In genomic region chr8:114351643-114352427, GRCm38 (mm10) we compare ENCODE assay signal across 8 mouse cellular contexts.
DNase-seq lines count a peak whose midpoint lies in the region; ATAC-seq lines count a peak whose summit lies in the region.

No protein-coding gene starts in this region.

- ATAC-seq in hindbrain, embryonic 12.5 days (ENCODE audit: low FRiP score), result no peak
- ATAC-seq in embryonic facial prominence, embryonic 13.5 days (ENCODE audit: insufficient number of reproducible peaks, insufficient read depth, low FRiP score, low TSS enrichment, low read depth), result no peak

- no peak for DNase-seq in hindbrain, embryonic 10.5 days (ENCODE audit: low spot score)
- DNase-seq in CD4-positive helper T cell, adult 2 months (ENCODE audit: low read depth, low spot score), result peak; percentile 55
- peak; percentile 38 to 85 for DNase-seq in left cerebral cortex, postnatal 25 days (ENCODE audit: low spot score in 2 of 2)
- no peak for DNase-seq in Muller cell, postnatal 12 days (ENCODE audit: inconsistent ontology term)
- no peak for DNase-seq in urinary bladder, postnatal 14 days (ENCODE audit: low spot score)
- DNase-seq in adrenal gland, postnatal 4 days (ENCODE audit: low spot score in 2 of 2), result no peak

- no peak overlapping the region for H3K9ac ChIP-seq in hindbrain, embryonic 12.5 days
- no peak overlapping the region for H3K9ac ChIP-seq in embryonic facial prominence, embryonic 13.5 days

- H3K27ac ChIP-seq in hindbrain, embryonic 10.5 days, result 0 out of 2 replicates have a peak overlapping the region, but pooled peaks have one; percentile 45
- H3K27ac ChIP-seq in hindbrain, embryonic 12.5 days, result no peak overlapping the region
- H3K27ac ChIP-seq in embryonic facial prominence, embryonic 13.5 days, result no peak overlapping the region

- no peak overlapping the region for H3K4me3 ChIP-seq in hindbrain, embryonic 10.5 days
- no peak overlapping the region for H3K4me3 ChIP-seq in hindbrain, embryonic 12.5 days
- peak overlapping the region; percentile 3; the same call in 1 of the 2 replicates for H3K4me3 ChIP-seq in embryonic facial prominence, embryonic 13.5 days

- 66% methylated on average over 14 of the region's 14 CpGs for WGBS in hindbrain, embryonic 10.5 days
- WGBS in hindbrain, embryonic 12.5 days, result 62% methylated on average over 14 of the region's 14 CpGs
- WGBS in embryonic facial prominence, embryonic 13.5 days, result 46% methylated on average over 14 of the region's 14 CpGs

- H3K9me3 ChIP-seq in hindbrain, embryonic 10.5 days, result no peaks in the 10 kb centered on the region
- H3K9me3 ChIP-seq in hindbrain, embryonic 12.5 days (replicated peaks), result no peaks in the 10 kb centered on the region
- no peaks in the 10 kb centered on the region for H3K9me3 ChIP-seq in embryonic facial prominence, embryonic 13.5 days

- H3K4me1 ChIP-seq in hindbrain, embryonic 10.5 days (replicated peaks), result peaks cover 9% of the 10 kb centered on the region; the same call in 1 of the 2 replicates
- H3K4me1 ChIP-seq in hindbrain, embryonic 12.5 days, result no peaks in the 10 kb centered on the region
- H3K4me1 ChIP-seq in embryonic facial prominence, embryonic 13.5 days, result peaks cover 6% of the 10 kb centered on the region

- intact Hi-C loops in left cerebral cortex, postnatal 25 days (cut with DNase I), result no loop called here

- no peak overlapping the region for H3K4me2 ChIP-seq in hindbrain, embryonic 12.5 days (replicated peaks)
- peak overlapping the region; percentile 42 for H3K4me2 ChIP-seq in embryonic facial prominence, embryonic 13.5 days

- no peaks in the 10 kb centered on the region for H3K36me3 ChIP-seq in hindbrain, embryonic 10.5 days
- no peaks in the 10 kb centered on the region for H3K36me3 ChIP-seq in hindbrain, embryonic 12.5 days
- H3K36me3 ChIP-seq in embryonic facial prominence, embryonic 13.5 days, result no peaks in the 10 kb centered on the region

- H3K27me3 ChIP-seq in hindbrain, embryonic 10.5 days (ENCODE audit: insufficient read depth, poor library complexity, severe bottlenecking), result no peaks in the 10 kb centered on the region
- H3K27me3 ChIP-seq in hindbrain, embryonic 12.5 days, result no peaks in the 10 kb centered on the region
- H3K27me3 ChIP-seq in embryonic facial prominence, embryonic 13.5 days, result no peaks in the 10 kb centered on the region

Comparison
In these comparisons a context has a peak if more than half of its experiments do, and no peak if none do; other contexts are left out.
1. DNase-seq: peak in CD4-positive helper T cell, adult 2 months (single experiment) and left cerebral cortex, postnatal 25 days (2 of 2); none in hindbrain, embryonic 10.5 days (single experiment), Muller cell, postnatal 12 days (single experiment), urinary bladder, postnatal 14 days (single experiment) and adrenal gland, postnatal 4 days (0 of 2).